Mouse (Mus musculus): ENCODE data around the gene Hbb-y.
"Not testable (repeated sequence)": the region's sequence is repeated elsewhere in the genome, so short reads cannot be mapped to it uniquely, and the experiment has no call there.

Gene Hbb-y

GRCm38 (mm10) chr7:103853090-103853489, at the start of gene Hbb-y:
Gene Hbb-y (minus strand): TSS chr7:103853216.
- DNase-seq (ENCODE audit: extremely low read depth, low read depth, low spot score), result no peak

DNA sequence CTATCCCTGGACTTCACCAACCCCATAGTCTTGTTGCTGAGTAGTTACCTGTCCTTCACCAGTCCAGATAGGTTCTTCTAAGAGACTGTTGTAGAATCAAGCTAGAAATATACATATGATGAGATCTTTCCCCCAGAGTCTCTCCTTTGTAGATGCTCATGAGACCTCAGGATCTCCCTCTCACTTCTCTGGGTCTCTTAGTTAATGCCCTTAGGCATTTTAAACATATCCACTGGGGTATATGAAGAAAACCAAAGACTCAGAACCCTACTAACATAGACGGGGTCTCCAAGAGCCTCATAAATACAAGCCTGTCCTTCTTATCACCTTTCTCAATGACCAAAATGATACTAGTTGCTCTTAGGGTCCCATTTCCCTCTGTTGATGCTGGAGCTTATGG, 41.4 kb upstream of the Hbb-y start, which contains the start of gene Olfr64:
Gene Olfr64, minus strand, starts transcription at position 101 of the 400 bp plus-strand sequence.
- no peak for DNase-seq (ENCODE audit: extremely low read depth, low read depth, low spot score)

DNA sequence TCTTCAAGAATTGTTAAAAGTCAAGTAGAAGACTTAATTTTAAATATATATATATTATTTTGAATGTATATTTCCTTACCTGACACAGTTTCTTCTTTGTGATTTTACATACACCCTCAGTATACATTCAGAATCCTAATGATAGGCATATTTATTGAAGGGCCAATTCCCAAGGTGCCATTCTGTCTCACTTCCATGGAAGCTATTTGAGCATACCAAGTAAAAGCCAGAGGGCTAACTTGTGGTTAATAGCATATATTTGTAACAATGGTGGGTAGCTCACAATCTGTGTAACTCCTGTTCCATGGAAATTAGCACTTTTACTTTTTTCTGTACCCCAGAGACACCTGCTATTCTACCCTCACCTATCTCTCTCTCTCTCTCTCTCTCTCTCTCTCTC, 33.1 kb upstream of the Hbb-y start, which contains the start of gene Olfr66:
Gene Olfr66, minus strand, starts transcription at position 101 of the 400 bp plus-strand sequence.
- DNase-seq (ENCODE audit: extremely low read depth, low read depth, low spot score), result no peak

GRCm38 (mm10) chr7:103877093-103877492, 24.1 kb upstream of the Hbb-y start:
- DNase-seq (ENCODE audit: extremely low read depth, low read depth, low spot score), result no peak

DNA sequence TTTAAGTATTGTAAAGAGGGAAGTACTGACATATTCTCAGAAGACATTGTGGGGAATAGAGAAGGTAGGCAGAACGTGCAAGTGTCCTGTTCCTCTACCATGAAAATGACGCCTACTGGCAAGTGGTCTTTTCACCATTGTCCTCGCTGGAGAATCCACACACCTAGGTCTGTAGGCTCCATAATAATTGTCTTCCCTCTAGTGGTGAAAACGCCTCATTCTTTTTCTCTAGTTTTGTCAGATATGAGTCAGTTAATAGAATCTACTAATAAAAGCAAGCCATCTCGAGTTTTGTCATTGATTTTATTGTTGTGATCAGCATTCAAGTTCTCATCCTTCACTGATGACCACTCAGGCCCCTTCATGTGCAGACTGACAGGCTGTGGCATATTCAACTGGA, 21.4 kb upstream of the Hbb-y start:
- no peak for DNase-seq (ENCODE audit: extremely low read depth, low read depth, low spot score)

GRCm38 (mm10) chr7:103873064-103873463, 20.0 kb upstream of the Hbb-y start:
- no peak for DNase-seq (ENCODE audit: extremely low read depth, low read depth, low spot score)

DNA sequence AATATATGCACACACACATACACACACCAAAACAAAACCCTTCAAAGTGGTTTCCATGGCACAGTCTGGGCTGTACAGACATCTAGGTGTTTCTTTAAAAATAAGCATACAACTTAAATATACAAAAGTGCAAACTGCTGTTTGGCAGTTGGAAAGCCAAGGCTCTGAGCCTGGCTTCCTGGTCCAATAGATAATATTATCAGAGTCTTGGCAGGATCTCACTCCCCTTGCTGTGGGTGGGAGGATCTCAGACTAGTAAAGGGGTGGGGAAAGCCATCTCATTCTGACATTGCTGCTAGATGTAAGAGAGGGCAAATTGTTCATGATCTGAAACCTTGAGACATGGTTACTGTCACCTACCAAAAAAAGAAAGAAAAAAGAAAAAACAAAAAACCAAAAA, 17.7 kb upstream of the Hbb-y start:
- DNase-seq (ENCODE audit: extremely low read depth, low read depth, low spot score), result no peak

- DNase-seq (ENCODE audit: extremely low read depth, low read depth, low spot score), result no peak
Observed at GRCm38 (mm10) chr7:103865716-103866115, 12.7 kb upstream of the Hbb-y start.

DNA sequence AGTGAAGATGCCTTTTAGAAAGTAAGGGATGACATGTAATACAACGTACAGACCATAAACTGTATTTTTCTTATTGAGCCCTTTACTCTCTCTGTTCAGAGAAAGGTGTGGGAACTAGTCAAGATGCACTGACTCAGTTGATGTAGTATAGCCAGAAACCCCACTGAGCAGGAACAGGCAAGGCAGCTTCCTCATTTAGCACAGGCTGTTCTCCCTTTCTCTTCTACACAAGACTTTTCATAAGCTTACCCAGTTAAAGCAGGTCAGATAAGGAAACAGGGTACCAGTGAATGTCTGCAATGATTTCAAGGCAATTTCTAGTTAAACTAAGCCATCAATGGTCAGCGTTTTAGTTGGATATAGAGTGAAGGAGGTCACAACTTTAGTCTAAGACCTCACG, 8.5 kb upstream of the Hbb-y start:
- no peak for DNase-seq (ENCODE audit: extremely low read depth, low read depth, low spot score)

DNA sequence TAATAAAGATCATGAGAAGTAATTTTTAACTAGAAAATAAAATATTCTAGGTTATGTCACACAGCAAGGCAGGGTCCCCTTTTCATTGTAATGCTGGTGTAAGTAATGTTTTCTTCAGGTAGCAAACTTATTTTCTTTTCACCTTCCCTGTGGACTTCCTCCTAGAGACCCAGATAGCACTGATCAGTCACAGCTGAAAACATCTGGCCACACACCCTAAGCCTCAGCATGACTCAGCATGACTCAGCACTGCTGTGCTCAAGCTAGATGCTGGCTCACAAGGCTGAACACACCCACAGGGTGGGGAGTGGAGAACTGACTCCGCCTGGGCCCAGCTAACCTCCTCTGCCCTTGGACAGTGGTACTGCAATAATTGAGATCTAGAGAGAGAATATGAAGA, 7.8 kb upstream of the Hbb-y start:
- DNase-seq (ENCODE audit: extremely low read depth, low read depth, low spot score), result no peak

DNA sequence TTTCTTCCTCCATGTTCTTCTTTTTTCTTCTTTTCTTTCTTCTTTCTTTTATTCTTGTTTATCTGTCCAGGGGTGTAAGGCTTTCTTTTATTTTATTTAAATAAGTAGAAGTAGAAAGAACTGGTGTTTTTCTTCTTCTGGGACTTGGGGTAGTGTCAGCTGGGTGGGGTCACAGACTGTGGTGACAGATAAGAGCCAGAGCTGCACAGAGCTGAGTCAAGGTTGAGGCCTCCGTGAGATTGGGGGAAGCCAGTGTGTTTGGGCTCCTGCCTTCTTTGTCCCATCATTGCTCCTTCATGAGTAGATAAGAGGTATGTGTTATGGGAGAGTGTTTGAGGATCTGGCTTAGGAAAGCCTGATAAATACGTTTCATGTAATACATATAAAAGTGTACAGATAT, 6.1 kb upstream of the Hbb-y start:
- no peak for DNase-seq (ENCODE audit: extremely low read depth, low read depth, low spot score)

DNA sequence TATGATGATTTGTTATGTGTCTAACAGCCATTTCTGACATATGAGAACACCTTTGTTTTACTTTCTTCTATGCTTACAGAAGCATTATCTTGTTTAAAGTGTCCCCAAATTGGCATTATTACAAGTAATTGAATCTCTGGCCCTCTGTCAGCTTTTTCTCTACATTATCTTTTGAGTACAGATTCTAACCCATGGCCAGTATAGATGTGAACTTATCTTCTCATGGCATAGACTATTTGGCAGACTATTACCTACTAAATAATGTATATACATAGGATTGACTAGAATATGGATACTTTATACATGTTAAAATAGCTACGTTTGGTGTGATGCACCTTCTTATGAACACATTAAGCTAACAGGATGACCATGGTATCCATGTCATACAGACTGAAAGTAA, 1.7 kb upstream of the Hbb-y start:
- DNase-seq (ENCODE audit: extremely low read depth, low read depth, low spot score), result no peak

DNA sequence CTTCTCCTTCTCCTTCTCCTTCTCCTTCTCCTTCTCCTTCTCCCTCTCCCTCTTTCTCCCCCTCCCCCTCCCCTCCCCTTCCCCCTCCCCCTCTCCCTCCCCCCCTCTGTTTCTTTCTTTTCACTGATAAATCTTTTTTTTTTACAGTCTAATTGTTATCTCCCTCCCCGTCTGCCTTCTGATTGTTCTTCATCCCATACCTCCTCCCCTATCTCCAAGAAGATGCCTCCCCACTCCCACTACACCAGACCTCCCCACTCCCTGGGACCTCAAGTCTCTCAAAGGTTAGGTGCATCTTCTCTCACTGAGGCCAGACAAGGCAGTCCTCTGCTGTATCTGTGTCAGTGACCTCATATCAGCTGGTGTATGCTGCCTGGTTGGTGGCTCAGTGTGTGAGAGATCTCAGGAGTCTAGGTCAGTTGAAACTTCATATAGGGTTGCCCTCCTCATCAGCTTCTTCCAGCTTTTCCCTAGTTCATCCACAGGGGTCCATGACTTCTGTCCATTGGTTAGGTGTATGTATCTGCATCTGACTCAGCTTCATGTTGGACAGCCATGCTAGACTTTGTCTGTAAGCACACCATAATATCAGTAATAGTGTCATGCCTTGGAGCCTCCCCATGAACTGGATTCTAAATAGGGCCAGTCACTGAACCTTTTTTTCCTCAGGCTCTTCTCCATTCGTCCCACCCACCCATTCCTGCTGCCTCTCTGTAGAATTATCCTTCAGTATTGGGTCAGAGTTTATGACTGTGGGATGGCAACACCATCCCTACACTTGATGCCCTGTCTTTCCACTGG, 8.3 kb downstream of the Hbb-y start:
- no peak for DNase-seq (ENCODE audit: extremely low read depth, low read depth, low spot score)

DNA sequence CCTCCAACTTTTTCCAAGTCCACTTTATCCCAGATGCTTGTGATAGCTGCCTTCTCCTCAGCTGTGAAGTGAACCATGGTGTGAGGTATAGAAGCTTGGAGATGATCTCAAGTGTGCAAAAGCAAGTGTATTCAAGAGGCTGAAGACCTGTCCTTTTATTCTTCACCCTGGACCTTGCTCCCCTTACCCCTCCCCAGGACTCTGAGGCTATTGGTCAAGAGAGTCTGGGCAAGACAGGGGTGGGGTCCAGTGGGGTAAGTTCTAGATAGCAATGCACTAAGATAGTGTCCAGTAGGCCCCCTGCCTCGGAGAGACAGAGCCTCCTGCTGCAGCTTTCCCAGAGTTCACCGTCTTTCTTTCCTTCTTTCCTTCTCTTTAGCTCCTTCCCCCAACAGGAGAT, 10.0 kb downstream of the Hbb-y start, which contains the start of gene Hbb-bh1:
Gene Hbb-bh1, minus strand, starts transcription at position 131 of the 400 bp plus-strand sequence.
- DNase-seq (ENCODE audit: extremely low read depth, low read depth, low spot score), result no peak

DNA sequence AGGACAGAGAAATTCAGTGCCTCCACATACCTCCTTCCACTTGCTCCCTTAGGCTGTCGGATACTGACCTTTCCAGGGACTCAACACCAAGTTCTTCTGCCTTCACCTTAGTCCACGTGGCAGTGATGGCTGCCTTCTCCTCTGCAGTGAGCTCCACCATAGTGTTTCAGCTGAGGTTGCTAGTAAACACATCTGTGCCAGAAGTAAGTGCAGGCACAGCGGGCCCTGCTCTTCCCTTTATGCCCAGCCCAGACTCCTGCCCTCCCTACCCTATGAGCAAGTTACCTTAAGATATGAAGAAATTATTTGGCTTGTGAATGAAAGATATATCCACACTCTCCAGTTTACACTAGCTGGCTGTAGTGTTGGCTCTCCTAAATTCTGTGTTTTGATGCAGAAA, 12.7 kb downstream of the Hbb-y start, which contains the start of gene Hbb-bh2:
Gene Hbb-bh2, minus strand, starts transcription at position 253 of the 400 bp plus-strand sequence.
- DNase-seq (ENCODE audit: extremely low read depth, low read depth, low spot score), result no peak

- no peak for DNase-seq (ENCODE audit: extremely low read depth, low read depth, low spot score)
Observed at GRCm38 (mm10) chr7:103827808-103828207, 25.2 kb downstream of the Hbb-y start, which contains the start of gene Hbb-bs. Gene Hbb-bs (minus strand): TSS chr7:103828096.

DNA sequence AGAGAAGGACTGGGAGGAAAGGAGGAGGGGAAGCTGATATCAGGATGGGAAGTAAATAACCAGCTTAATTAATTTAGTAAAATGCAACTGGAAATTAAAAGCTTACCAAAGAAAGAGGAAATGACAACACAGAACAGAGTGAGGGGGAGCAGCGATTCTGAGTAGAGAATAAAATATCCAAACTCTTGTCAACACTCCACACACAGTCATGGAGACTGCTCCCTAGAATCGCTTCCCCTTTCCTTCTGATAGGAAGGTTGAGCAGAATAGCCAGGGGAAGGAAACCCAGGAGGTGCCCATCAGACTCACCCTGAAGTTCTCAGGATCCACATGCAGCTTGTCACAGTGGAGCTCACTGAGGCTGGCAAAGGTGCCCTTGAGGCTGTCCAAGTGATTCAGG, 25.9 kb downstream of the Hbb-y start:
- not testable (repeated sequence) for DNase-seq (ENCODE audit: extremely low read depth, low read depth, low spot score)

- DNase-seq (ENCODE audit: extremely low read depth, low read depth, low spot score), result no peak
Observed at GRCm38 (mm10) chr7:103826255-103826887, 26.6 kb downstream of the Hbb-y start.

GRCm38 (mm10) chr7:103825536-103826254, 27.3 kb downstream of the Hbb-y start:
- DNase-seq (ENCODE audit: extremely low read depth, low read depth, low spot score), result no peak

- no peak for DNase-seq (ENCODE audit: extremely low read depth, low read depth, low spot score)
Observed at GRCm38 (mm10) chr7:103824597-103824996, 28.4 kb downstream of the Hbb-y start.

DNA sequence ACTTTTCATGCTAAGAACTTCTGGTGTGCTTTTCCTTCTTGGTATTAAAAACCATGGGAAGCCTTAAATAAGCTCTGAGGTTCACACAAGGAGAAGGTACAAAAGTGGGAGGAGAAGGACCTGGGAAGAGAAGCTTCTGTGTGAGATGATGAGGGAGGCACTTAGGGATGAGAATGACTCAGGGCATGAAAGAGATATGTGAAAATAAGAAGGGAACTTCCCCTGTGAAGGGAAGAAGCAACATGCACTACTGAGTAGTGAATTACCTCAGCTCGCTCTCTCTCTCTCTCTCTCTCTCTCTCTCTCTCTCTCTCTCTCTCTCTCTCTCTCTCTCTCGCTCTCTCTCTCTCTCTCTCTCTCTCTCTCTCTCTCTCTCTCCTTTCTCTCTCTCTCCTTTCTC, 37.9 kb downstream of the Hbb-y start:
- not testable (repeated sequence) for DNase-seq (ENCODE audit: extremely low read depth, low read depth, low spot score)

Measured in fat pad, adult 2 months (tissue).